Mouse (Mus musculus): ENCODE data around the gene Lrrc20. TPM values are rescaled to one million over a fixed set of nuclear protein-coding genes. Genes with fewer than 3 reads are reported as not detected.
"Not testable (repeated sequence)": the region's sequence is repeated elsewhere in the genome, so short reads cannot be mapped to it uniquely, and the experiment has no call there.

Lrrc20 gene
- polyA plus RNA-seq, 1 experiment from 2014 or later = 11.8 TPM

DNA sequence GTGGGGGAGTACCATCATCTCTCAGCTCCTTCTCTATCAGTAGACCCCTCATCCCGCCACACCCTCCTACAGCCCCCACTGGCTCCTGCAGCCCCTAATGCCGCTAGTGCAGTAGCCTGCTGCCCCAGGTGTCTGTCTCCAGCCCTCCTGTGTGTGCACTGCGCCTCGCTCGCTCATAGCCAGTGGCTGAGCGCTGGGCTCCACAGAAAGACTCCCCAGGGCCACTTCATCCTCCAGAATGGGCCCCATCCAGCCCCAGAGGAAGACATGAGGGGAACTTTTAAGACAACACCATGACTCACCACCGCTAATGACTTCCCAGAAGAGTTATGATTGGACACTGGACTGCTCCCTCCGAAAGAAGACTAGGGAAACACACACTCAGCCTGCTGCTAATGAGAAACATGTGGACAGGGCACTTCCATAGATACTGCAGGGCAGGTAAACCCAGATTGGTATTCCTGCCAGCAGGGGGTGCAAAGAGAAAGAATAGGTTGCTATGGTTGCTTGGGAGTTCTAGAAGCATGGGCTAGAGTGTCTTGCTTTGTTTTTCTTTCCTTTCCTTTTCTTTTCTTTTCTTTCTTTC, 135.1 kb downstream of the Lrrc20 start:
- H3K4me3 ChIP-seq (ENCODE audit: low read depth, low read length) = no peak overlapping the region
- ATAC-seq (ENCODE audit: insufficient number of reproducible peaks, low FRiP score, low TSS enrichment, low read depth) (peak; percentile 44; the same call in 1 of the 2 replicates), DNase-seq (ENCODE audit: low spot score) (peak; percentile 61)
- H3K4me2 ChIP-seq (ENCODE audit: low read depth, severe bottlenecking) = no peak overlapping the region
- no peaks in the 10 kb centered on the region for H3K36me3 ChIP-seq (ENCODE audit: control insufficient read depth, insufficient read depth, low read length)
- no peak overlapping the region for H3K27ac ChIP-seq (replicated peaks; ENCODE audit: low read depth, low read length)
- H3K9ac ChIP-seq (ENCODE audit: low read length) = no peak overlapping the region
- H3K27me3 ChIP-seq (ENCODE audit: control insufficient read depth, insufficient read depth, low read length) = no peaks in the 10 kb centered on the region
- H3K4me1 ChIP-seq (ENCODE audit: control insufficient read depth, insufficient read depth, low read length) = no peaks in the 10 kb centered on the region
- H3K9me3 ChIP-seq (ENCODE audit: control insufficient read depth, low read length) = no peaks in the 10 kb centered on the region
- WGBS = 47% methylated on average over 8 of the region's 8 CpGs

- WGBS = 92% methylated on average over 7 of the region's 7 CpGs
- H3K4me1 ChIP-seq (ENCODE audit: control insufficient read depth, insufficient read depth, low read length) = no peaks in the 10 kb centered on the region
Measured at GRCm38 (mm10) chr10:61614311-61614710, 138.7 kb downstream of the Lrrc20 start.

GRCm38 (mm10) chr10:61618528-61618927, 142.9 kb downstream of the Lrrc20 start:
- H3K4me2 ChIP-seq (ENCODE audit: low read depth, severe bottlenecking) = no peak overlapping the region
- H3K4me1 ChIP-seq (ENCODE audit: control insufficient read depth, insufficient read depth, low read length) = no peaks in the 10 kb centered on the region
- no peaks in the 10 kb centered on the region for H3K36me3 ChIP-seq (ENCODE audit: control insufficient read depth, insufficient read depth, low read length)
- H3K9me3 ChIP-seq (ENCODE audit: control insufficient read depth, low read length) = no peaks in the 10 kb centered on the region
- 88% methylated on average over 2 of the region's 2 CpGs for WGBS
- ATAC-seq (ENCODE audit: insufficient number of reproducible peaks, low FRiP score, low TSS enrichment, low read depth) (no peak), DNase-seq (ENCODE audit: low spot score) (no peak)
- no peak overlapping the region for H3K27ac ChIP-seq (replicated peaks; ENCODE audit: low read depth, low read length)
- no peak overlapping the region for H3K9ac ChIP-seq (ENCODE audit: low read length)
- no peak overlapping the region for H3K4me3 ChIP-seq (ENCODE audit: low read depth, low read length)
- no peaks in the 10 kb centered on the region for H3K27me3 ChIP-seq (ENCODE audit: control insufficient read depth, insufficient read depth, low read length)

More at GRCm38 (mm10) chr10:61614311-61614710, 138.7 kb downstream of the Lrrc20 start:
- DNase-seq (ENCODE audit: low spot score) = no peak
- Histone ChIP-seq H3K4me3 (ENCODE audit: low read depth, low read length) (no peak overlapping the region), H3K9ac (ENCODE audit: low read length) (no peak overlapping the region), H3K27me3 (ENCODE audit: control insufficient read depth, insufficient read depth, low read length) (no peaks in the 10 kb centered on the region), H3K27ac (replicated peaks; ENCODE audit: low read depth, low read length) (no peak overlapping the region), H3K9me3 (ENCODE audit: control insufficient read depth, low read length) (no peaks in the 10 kb centered on the region), H3K36me3 (ENCODE audit: control insufficient read depth, insufficient read depth, low read length) (no peaks in the 10 kb centered on the region), H3K4me2 (ENCODE audit: low read depth, severe bottlenecking) (no peak overlapping the region)
- no peak for ATAC-seq (ENCODE audit: insufficient number of reproducible peaks, low FRiP score, low TSS enrichment, low read depth)

DNA sequence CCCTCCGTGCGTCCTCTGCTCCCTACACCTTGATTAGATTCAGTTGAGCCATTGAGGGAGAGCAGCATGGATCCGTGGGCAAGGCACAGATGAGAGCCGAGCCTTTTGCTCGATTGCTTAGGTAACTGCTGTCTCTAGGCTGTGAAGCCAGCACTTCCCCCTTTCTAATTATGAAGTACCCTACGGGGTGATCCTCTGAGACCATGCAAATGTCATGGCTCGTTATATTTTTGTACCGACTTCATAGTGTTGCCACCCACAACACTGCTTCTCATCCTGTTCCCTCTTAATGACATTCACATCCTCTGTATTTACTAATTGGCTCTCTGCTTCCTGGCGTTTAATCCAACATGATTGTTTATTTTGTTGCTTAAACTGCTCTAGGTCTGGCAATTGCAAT, 146.1 kb downstream of the Lrrc20 start:
- no peak for DNase-seq (ENCODE audit: low spot score)
- H3K4me1 ChIP-seq (ENCODE audit: control insufficient read depth, insufficient read depth, low read length) = peaks cover 9% of the 10 kb centered on the region
- H3K27ac ChIP-seq (replicated peaks; ENCODE audit: low read depth, low read length) = no peak overlapping the region
- no peak overlapping the region for H3K9ac ChIP-seq (ENCODE audit: low read length)
- no peaks in the 10 kb centered on the region for H3K36me3 ChIP-seq (ENCODE audit: control insufficient read depth, insufficient read depth, low read length)
- no peaks in the 10 kb centered on the region for H3K9me3 ChIP-seq (ENCODE audit: control insufficient read depth, low read length)
- H3K4me3 ChIP-seq (ENCODE audit: low read depth, low read length) = no peak overlapping the region
- no peak for ATAC-seq (ENCODE audit: insufficient number of reproducible peaks, low FRiP score, low TSS enrichment, low read depth)
- WGBS = 42% methylated on average over 9 of the region's 9 CpGs
- H3K4me2 ChIP-seq (ENCODE audit: low read depth, severe bottlenecking) = no peak overlapping the region
- peaks cover 18% of the 10 kb centered on the region for H3K27me3 ChIP-seq (ENCODE audit: control insufficient read depth, insufficient read depth, low read length)

DNA sequence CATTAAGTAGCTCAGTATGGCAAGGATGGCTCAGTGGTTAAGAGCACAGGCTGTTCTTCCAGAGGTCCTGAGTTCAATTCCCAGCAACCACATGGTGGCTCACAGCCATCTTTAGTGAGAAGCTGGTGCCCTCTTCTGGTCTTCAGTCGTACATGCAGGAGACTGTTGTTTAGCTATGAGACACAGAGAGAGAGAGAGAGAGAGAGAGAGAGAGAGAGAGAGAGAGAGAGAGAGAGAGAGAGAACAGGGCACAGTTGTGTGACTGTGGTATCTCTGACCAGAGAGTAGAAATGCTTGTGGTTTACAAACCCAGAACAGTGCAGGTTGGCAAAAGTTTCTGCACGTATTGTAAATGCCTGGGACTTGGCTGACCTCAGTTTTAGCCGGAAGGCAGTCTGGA, 148.3 kb downstream of the Lrrc20 start:
- peaks cover 20% of the 10 kb centered on the region for H3K4me1 ChIP-seq (ENCODE audit: control insufficient read depth, insufficient read depth, low read length)
- not testable (repeated sequence) for H3K4me2 ChIP-seq (ENCODE audit: low read depth, severe bottlenecking); DNase-seq (ENCODE audit: low spot score); H3K9me3 ChIP-seq (ENCODE audit: control insufficient read depth, low read length); H3K4me3 ChIP-seq (ENCODE audit: low read depth, low read length); H3K36me3 ChIP-seq (ENCODE audit: control insufficient read depth, insufficient read depth, low read length); H3K9ac ChIP-seq (ENCODE audit: low read length); H3K27ac ChIP-seq (replicated peaks; ENCODE audit: low read depth, low read length); ATAC-seq (ENCODE audit: insufficient number of reproducible peaks, low FRiP score, low TSS enrichment, low read depth)
- H3K27me3 ChIP-seq (ENCODE audit: control insufficient read depth, insufficient read depth, low read length) = peaks cover 18% of the 10 kb centered on the region
- 83% methylated on average over 3 of the region's 3 CpGs for WGBS

DNA sequence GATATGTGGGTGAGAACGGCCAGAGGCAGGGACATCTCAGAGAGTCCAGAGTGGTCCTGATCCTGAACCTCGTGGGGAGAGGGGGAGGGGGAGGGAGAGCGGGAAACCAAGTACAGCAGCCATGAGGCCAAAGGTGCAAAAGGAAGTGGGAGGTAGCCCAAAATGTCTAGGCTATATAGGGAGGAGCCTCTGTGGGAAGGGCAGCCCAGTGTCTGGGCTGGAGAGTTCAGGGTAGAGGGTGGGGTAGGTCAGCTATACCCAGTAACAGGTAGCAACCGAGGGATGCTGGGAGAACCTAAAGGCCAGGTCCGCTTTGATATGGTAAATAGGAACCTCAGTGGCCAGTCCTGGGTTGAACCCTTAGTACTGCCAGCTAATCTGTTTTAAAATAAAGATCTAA, 149.2 kb downstream of the Lrrc20 start:
- Histone ChIP-seq H3K4me1 (ENCODE audit: control insufficient read depth, insufficient read depth, low read length) (peaks cover 20% of the 10 kb centered on the region), H3K9me3 (ENCODE audit: control insufficient read depth, low read length) (no peaks in the 10 kb centered on the region), H3K27ac (replicated peaks; ENCODE audit: low read depth, low read length) (no peak overlapping the region), H3K36me3 (ENCODE audit: control insufficient read depth, insufficient read depth, low read length) (no peaks in the 10 kb centered on the region), H3K27me3 (ENCODE audit: control insufficient read depth, insufficient read depth, low read length) (peaks cover 18% of the 10 kb centered on the region), H3K4me2 (ENCODE audit: low read depth, severe bottlenecking) (no peak overlapping the region), H3K9ac (ENCODE audit: low read length) (no peak overlapping the region), H3K4me3 (ENCODE audit: low read depth, low read length) (no peak overlapping the region)
- WGBS = 28% methylated on average over 5 of the region's 5 CpGs
- ATAC-seq (ENCODE audit: insufficient number of reproducible peaks, low FRiP score, low TSS enrichment, low read depth) = no peak
- no peak for DNase-seq (ENCODE audit: low spot score)

DNA sequence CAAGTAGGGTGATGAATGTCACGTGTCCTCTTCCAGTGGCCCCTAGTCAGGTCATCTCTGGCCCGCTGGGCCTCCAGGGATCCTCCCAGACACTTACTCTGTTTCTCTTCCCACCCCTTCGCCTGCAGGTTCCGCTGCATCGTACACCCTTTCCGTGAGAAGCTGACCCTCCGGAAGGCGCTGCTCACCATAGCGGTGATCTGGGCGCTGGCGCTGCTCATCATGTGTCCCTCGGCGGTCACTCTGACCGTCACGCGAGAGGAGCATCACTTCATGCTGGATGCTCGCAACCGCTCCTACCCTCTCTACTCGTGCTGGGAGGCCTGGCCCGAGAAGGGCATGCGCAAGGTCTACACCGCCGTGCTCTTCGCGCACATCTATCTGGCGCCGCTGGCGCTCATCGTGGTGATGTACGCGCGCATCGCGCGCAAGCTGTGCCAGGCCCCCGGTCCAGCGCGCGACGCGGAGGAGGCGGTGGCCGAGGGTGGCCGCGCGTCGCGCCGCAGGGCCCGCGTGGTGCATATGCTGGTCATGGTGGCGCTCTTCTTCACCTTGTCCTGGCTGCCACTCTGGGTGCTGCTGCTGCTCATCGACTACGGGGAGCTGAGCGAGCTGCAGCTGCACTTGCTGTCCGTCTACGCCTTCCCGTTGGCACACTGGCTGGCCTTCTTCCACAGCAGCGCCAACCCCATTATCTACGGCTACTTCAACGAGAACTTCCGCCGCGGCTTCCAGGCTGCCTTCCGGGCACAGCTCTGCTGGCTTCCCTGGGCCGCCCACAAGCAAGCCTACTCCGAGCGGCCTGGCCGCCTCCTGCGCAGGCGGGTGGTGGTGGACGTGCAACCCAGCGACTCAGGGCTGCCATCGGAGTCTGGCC, 150.0 kb downstream of the Lrrc20 start:
- 3% methylated on average over 74 of the region's 74 CpGs for WGBS
- ATAC-seq (ENCODE audit: insufficient number of reproducible peaks, low FRiP score, low TSS enrichment, low read depth) (no peak), DNase-seq (ENCODE audit: low spot score) (peak; percentile 56)
- peaks cover 20% of the 10 kb centered on the region for H3K4me1 ChIP-seq (ENCODE audit: control insufficient read depth, insufficient read depth, low read length)
- peak overlapping the region; percentile 39 for H3K4me3 ChIP-seq (ENCODE audit: low read depth, low read length)
- H3K9ac ChIP-seq (ENCODE audit: low read length) = peak overlapping the region; percentile 50
- H3K36me3 ChIP-seq (ENCODE audit: control insufficient read depth, insufficient read depth, low read length) = no peaks in the 10 kb centered on the region
- H3K27ac ChIP-seq (replicated peaks; ENCODE audit: low read depth, low read length) = no peak overlapping the region
- peak overlapping the region; percentile 95 for H3K4me2 ChIP-seq (ENCODE audit: low read depth, severe bottlenecking)
- peaks cover 18% of the 10 kb centered on the region for H3K27me3 ChIP-seq (ENCODE audit: control insufficient read depth, insufficient read depth, low read length)
- H3K9me3 ChIP-seq (ENCODE audit: control insufficient read depth, low read length) = no peaks in the 10 kb centered on the region

GRCm38 (mm10) chr10:61626551-61626950, 150.9 kb downstream of the Lrrc20 start:
- Histone ChIP-seq H3K4me3 (ENCODE audit: low read depth, low read length) (no peak overlapping the region), H3K4me2 (ENCODE audit: low read depth, severe bottlenecking) (no peak overlapping the region), H3K36me3 (ENCODE audit: control insufficient read depth, insufficient read depth, low read length) (no peaks in the 10 kb centered on the region), H3K27me3 (ENCODE audit: control insufficient read depth, insufficient read depth, low read length) (peaks cover 18% of the 10 kb centered on the region), H3K4me1 (ENCODE audit: control insufficient read depth, insufficient read depth, low read length) (peaks cover 20% of the 10 kb centered on the region), H3K27ac (replicated peaks; ENCODE audit: low read depth, low read length) (no peak overlapping the region), H3K9ac (ENCODE audit: low read length) (no peak overlapping the region), H3K9me3 (ENCODE audit: control insufficient read depth, low read length) (no peaks in the 10 kb centered on the region)
- DNase-seq (ENCODE audit: low spot score) (no peak), ATAC-seq (ENCODE audit: insufficient number of reproducible peaks, low FRiP score, low TSS enrichment, low read depth) (no peak)
- 79% methylated on average over 3 of the region's 3 CpGs for WGBS
